Mouse (Mus musculus): ENCODE measurements at regions not wholly inside any gene's neighbourhood (a gene's known extent, or its start where the extent isn't known, plus 50 kb on each side); places are given as distances from the start of the nearest gene placed in this dataset.
"Not testable (repeated sequence)": the region's sequence is repeated elsewhere in the genome, so short reads cannot be mapped to it uniquely, and the experiment has no call there.

- no peak for DNase-seq (ENCODE audit: low spot score)
These were observed 248.6 kb downstream of the Sec16b start for GRCm38 (mm10) chr1:157755015-157755649.

- no peak for DNase-seq (ENCODE audit: low spot score)
These were observed 250.4 kb downstream of the Sec16b start for GRCm38 (mm10) chr1:157756977-157757376.

DNA sequence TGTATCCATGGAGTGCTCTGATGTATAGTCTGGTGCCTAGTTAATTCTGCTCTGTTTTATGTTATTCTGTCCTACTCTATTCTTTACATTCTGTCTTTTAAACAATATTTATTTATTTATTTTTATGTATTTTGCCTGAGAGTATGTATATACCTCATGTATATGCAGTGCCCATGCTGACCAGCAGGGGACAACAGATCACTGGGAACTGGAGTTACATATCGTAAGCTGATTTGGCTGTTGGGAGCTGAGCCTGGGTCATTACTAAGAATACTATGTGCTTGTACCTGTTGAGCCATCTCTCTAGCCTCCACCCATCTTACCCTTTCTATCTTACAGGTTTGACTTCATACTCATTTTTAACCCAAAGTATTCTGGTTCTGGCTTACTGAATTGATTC is 251.8 kb downstream of the Sec16b start:
- DNase-seq (ENCODE audit: low spot score): no peak

DNA sequence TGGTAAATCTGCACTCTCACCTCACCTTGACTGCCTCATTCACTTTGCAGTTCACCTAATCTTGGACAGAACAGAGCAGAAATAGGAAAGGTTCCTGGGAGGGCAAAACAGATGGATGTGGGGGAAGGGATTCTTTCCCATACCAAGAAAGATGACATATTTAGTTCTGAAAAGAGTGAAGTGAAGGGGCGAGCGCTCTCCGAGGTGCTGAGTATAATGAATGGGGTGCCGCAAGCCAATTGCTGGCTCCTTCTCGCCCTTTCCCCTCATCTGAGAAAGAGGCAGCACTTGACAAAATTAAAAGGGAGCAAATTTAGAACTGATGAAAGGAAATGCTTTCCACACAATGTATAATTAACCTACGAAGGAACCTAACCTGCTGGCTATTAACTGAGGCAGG is 261.7 kb downstream of the Sec16b start:
- DNase-seq (ENCODE audit: low spot score): no peak

DNA sequence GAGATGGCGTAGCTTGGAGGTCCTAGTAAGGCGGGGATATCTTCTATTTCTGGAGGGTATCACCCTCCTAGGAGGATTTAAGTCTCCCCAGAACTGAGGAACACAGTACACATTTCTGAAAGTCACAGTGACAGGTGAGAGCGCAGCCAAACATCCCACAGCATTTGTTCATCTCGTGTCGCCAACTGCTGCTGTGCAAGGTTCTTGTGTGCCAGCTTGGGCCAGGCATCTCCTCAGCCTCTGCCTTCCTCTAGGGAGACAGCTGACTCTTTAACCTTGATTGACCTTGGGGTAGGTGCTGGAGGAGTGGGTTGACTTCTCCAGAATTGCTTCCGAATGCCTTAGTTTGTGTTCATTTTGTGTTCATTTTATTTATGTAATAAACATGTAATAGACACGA is 291.2 kb downstream of the Sec16b start:
- DNase-seq (ENCODE audit: low spot score): no peak

DNA sequence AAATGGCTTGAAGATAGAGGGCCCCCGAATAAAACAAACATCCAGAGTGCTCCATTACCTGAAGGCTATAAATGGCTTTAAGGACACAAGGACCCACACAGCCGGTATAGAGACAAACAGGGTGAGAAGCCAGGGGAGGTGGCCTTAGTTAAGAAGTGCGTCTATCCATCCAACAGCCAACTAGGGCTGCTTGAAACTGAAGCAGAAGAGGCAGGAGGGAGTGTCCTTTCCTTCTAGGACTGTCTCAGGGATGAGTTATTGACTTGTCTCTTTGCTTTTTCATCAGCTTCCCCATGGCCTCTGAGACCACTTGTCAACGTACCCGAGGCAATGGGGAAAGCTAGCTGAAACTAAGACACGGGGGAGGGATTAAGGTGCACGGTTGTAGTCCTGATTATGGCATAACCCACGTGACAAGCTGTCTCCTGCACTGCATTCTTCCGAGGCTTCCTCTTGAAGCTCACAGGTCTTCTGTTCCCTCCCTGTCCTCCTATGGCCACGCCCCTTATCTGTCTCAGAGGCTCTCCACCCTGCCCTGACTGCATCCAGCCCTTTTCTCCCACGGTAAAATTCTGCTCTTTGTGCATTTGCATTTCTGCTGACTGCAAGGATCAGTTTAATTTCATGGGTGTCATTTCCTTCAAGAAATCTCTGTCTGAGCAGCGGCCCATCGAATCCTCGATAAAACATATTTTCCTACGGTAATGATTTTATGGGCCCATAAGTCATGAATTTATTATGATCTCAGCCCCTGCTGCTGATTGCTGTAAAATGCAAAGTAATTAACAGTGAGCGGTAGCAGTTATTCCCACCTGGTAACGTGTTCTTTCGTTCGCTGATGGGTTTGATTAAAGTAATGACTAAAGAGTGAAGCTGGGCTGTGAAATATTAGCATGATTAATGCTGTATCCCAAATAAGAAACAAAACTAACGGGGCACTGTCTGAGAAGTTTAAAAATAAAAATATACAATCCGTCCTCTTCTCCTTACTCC is 292.3 kb downstream of the Sec16b start:
- no peak for DNase-seq (ENCODE audit: low spot score)

DNA sequence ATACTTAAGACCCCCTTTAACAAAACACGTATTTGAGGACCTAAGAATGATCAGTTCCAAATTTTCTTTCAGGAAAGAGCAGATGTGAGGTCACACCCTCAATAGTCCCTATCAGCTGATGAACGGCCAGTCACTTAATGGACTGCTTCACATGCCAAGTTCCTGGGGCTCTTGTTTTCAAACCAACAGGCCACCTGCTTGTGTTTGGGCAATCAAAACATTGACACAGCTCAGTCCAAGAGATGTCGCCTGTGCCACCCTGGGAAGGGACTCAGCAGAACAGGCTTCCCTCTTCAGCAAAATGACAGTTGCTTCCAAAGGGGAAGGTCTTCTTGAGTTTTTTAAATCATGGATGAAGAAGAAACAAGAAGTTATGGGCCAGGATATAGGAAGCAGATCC is 294.6 kb downstream of the Sec16b start:
- DNase-seq (ENCODE audit: low spot score): no peak

GRCm38 (mm10) chr1:157804229-157804628 is 297.7 kb downstream of the Sec16b start:
- no peak for DNase-seq (ENCODE audit: low spot score)

- no peak for DNase-seq (ENCODE audit: low spot score)
These were observed 299.8 kb downstream of the Sec16b start for GRCm38 (mm10) chr1:157806296-157806695.

GRCm38 (mm10) chr1:157809674-157810471 is 303.3 kb downstream of the Sec16b start:
- no peak for DNase-seq (ENCODE audit: low spot score)

- DNase-seq (ENCODE audit: low spot score): no peak
These were observed 304.1 kb downstream of the Sec16b start for GRCm38 (mm10) chr1:157810657-157811056.

DNA sequence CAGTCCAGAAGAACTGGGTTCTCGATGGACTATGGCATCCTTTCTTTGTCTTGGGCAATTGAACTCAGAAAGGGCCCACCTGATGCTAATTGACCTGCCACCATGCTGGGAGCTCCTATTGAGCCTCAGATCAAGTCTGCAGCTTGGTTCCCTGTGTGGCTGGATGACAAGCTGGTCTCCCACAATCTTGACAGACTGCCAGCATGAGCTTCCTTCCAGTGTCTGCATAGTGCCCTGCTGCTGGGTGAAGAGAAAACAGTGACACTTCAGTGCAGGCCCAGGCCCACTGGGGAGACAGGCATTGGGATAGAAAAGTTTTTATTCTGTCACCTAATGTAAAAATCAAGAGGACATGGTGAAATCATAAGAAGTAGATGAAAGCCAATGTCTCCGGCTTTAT is 321.4 kb downstream of the Sec16b start:
- no peak for DNase-seq (ENCODE audit: low spot score)

DNA sequence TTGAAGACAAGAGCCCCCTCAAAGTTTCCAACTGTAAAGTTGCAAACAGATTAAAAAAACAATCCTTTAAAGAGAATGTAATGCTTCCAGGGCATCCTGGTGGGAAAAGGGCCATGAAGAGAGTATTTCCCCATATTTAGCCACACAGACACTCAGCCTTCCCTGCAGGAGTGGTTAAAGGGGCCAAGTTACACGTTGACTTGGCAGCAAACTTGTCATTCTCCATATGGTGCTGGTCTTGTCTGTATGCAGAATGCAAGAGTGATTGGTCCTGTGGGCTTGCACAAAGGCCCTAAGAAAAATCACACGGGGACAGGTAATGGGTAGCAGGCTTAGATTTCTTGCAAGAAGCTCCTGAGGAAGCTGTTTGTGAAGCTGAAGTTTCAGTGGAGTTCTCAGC is 325.0 kb downstream of the Sec16b start:
- no peak for DNase-seq (ENCODE audit: low spot score)

DNA sequence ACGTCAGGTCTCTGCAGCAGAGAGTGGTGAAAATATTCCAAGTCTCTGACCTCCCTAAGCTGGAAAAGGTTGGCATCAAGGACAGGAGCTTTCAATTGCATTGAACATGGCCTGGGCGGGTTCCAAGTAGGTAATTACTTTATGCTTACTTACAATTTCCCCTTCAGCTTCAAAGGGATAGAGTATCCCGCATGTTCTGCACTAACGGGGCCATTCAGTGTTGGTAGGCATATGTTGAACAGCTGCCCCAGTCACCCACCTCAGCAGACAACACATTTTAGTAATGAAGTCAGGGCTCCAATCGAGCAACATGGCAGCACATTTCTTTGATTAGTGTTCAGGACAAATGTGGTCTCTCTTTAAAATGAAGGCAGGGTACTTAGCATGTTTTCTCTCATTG is 366.2 kb downstream of the Sec16b start:
- DNase-seq (ENCODE audit: low spot score): no peak

GRCm38 (mm10) chr1:157875006-157875405 is 368.5 kb downstream of the Sec16b start:
- no peak for DNase-seq (ENCODE audit: low spot score)

DNA sequence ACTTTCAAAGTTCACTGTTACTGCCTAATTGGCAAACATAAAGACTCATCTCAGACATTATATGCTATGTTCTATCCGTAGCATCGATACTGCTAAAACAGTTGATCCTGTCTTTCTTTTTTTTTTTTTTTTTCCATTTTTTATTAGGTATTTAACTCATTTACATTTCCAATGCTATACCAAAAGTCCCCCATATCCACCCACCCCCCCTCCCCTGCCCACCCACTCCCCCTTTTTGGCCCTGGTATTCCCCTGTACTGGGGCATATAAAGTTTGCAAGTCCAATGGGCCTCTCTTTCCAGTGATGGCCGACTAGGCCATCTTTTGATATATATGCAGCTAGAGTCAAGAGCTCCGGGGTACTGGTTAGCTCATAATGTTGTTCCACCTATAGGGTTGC is 370.6 kb downstream of the Sec16b start:
- not testable (repeated sequence) for DNase-seq (ENCODE audit: low spot score)

- no peak for DNase-seq (ENCODE audit: low spot score)
These were observed 380.6 kb downstream of the Sec16b start for GRCm38 (mm10) chr1:157887146-157887545.

DNA sequence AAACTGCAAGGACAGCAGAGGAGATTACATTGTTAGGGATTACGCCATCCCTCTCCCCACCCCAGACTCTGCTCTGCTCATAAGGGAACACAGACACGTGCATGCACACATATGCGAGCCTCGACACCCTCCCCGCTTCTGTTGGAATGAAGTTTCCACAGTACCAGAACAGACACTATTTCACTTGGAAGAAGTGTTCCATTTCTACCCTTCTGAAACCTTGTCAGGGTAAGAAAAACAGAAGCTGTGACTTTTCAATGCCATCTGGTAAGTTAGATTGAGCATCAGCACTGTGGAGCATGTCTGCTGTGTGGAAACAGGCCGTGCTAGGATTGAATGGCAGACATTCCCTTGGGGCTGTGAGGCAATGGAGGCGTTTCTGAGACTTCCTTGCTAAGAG is 382.0 kb downstream of the Sec16b start:
- DNase-seq (ENCODE audit: low spot score): no peak

DNA sequence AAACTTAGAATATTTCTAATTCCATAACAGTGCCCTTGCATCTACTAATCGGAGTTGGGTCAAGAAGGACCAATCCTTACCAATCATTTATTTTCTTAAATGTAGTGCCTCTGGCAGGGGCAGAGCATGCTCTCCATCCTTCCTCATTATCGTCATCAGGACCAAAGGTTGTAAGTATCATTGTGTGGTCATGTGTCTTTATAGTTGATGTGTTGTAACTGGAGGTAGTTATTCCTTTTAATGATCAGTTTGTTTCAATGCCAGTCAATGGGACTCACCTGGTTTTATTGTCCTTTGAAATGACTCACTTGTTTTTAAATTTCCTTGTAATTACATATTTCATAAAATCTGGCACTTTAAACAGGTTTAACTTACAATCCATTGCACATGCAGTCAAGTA is 399.6 kb downstream of the Sec16b start:
- DNase-seq (ENCODE audit: low spot score): no peak

DNA sequence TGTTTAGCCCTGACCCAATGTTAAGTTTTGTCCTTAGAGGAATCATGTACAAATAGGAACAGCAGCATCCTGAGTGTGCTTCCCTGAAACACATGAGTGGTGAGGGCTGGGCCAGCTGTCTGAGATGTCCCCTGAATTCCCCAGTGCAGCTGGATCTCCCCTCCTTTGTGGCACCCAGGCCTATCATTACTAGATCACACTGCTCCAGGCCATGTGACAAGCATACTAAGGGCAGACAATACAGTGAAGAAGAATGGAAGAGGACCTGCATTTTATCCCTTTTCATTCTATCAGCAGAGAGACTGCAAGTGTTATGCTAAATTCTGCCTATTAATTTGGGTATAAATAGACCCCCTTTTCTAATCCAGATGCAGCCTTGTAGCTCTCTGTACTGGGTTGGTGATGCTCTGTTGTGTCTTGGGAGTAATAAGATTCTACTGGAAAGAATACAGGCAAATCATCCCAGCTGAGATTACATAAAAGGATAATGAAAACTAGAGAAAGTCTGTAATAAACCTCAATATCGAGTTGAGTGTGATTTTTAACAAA is 418.3 kb downstream of the Brinp2 start:
- DNase-seq (ENCODE audit: low spot score): no peak

- no peak for DNase-seq (ENCODE audit: low spot score)
These were observed 416.6 kb downstream of the Brinp2 start for GRCm38 (mm10) chr1:157939516-157939915.

GRCm38 (mm10) chr1:157940331-157940758 is 415.8 kb downstream of the Brinp2 start:
- DNase-seq (ENCODE audit: low spot score): no peak

Measured in c-Kit-positive CD71-positive TER-119-positive erythroid progenitor cells, embryonic 14.5 days (primary cell).